Mouse (Mus musculus) mouse embryonic stem cell (cell line): ENCODE measurements at regions not wholly inside any gene's neighbourhood (a gene's known extent, or its start where the extent isn't known, plus 50 kb on each side); places are given as distances from the start of the nearest gene placed in this dataset.
"Not testable (repeated sequence)": the region's sequence is repeated elsewhere in the genome, so short reads cannot be mapped to it uniquely, and the experiment has no call there.

Source experiments
- in situ Hi-C, 2 experiments: fragments of 300-500 bp; cut with MboI; formaldehyde crosslinking; loops; 1 replicate in 1 of 2; 3 replicates in 1 of 2; pipeline ENCODE4 v1.14.3; 2019 to 2020; ENCODE audit warnings: low sequenced_read_pairs in 2 of 2, low pct_unique_long_range_greater_than_20kb in 1 of 2, mixed read lengths in 1 of 2; ENCODE audit not compliant: unreplicated experiment in 1 of 2

GRCm38 (mm10) chr10:96394210-96394609, 222.6 kb upstream of the Btg1 start:
- in situ Hi-C loops: no loop called here

GRCm38 (mm10) chr10:96395017-96395416, 221.8 kb upstream of the Btg1 start:
- in situ Hi-C loops: no loop called here

GRCm38 (mm10) chr10:96397931-96398561, 218.8 kb upstream of the Btg1 start:
- in situ Hi-C loops: no loop called here

GRCm38 (mm10) chr10:96398562-96399288, 218.1 kb upstream of the Btg1 start:
- in situ Hi-C loops: no loop called here

GRCm38 (mm10) chr10:96399636-96400400, 217.0 kb upstream of the Btg1 start:
- in situ Hi-C loops: no loop called here

- in situ Hi-C loops: no loop called here
These were observed 216.0 kb upstream of the Btg1 start for GRCm38 (mm10) chr10:96400793-96401192.

- in situ Hi-C loops: no loop called here
These were observed 210.5 kb upstream of the Btg1 start for GRCm38 (mm10) chr10:96406306-96406705.

- in situ Hi-C loops: no loop called here
These were observed 209.0 kb upstream of the Btg1 start for GRCm38 (mm10) chr10:96407846-96408245.

GRCm38 (mm10) chr10:96408250-96408649, 208.6 kb upstream of the Btg1 start:
- in situ Hi-C loops: no loop called here

- in situ Hi-C loops: no loop called here
These were observed 206.8 kb upstream of the Btg1 start for GRCm38 (mm10) chr10:96410028-96410427.

GRCm38 (mm10) chr10:96414807-96415206, 202.0 kb upstream of the Btg1 start:
- in situ Hi-C loops: no loop called here

GRCm38 (mm10) chr10:96421506-96421905, 195.3 kb upstream of the Btg1 start:
- in situ Hi-C loops: not testable (repeated sequence)

GRCm38 (mm10) chr10:96427407-96427806, 189.4 kb upstream of the Btg1 start:
- in situ Hi-C loops: no loop called here

- in situ Hi-C loops: no loop called here
These were observed 186.7 kb upstream of the Btg1 start for GRCm38 (mm10) chr10:96430142-96430541.

- in situ Hi-C loops: no loop called here
These were observed 181.7 kb upstream of the Btg1 start for GRCm38 (mm10) chr10:96435109-96435508.

GRCm38 (mm10) chr10:96438398-96439103, 178.3 kb upstream of the Btg1 start:
- in situ Hi-C loops: no loop called here

- in situ Hi-C loops: no loop called here
These were observed 174.6 kb upstream of the Btg1 start for GRCm38 (mm10) chr10:96442165-96442564.

GRCm38 (mm10) chr10:96450266-96450665, 166.5 kb upstream of the Btg1 start:
- in situ Hi-C loops: no loop called here

GRCm38 (mm10) chr10:96454857-96455256, 161.9 kb upstream of the Btg1 start:
- in situ Hi-C loops: no loop called here
